Mouse (Mus musculus): ENCODE measurements around the gene Gm49318.

DNA sequence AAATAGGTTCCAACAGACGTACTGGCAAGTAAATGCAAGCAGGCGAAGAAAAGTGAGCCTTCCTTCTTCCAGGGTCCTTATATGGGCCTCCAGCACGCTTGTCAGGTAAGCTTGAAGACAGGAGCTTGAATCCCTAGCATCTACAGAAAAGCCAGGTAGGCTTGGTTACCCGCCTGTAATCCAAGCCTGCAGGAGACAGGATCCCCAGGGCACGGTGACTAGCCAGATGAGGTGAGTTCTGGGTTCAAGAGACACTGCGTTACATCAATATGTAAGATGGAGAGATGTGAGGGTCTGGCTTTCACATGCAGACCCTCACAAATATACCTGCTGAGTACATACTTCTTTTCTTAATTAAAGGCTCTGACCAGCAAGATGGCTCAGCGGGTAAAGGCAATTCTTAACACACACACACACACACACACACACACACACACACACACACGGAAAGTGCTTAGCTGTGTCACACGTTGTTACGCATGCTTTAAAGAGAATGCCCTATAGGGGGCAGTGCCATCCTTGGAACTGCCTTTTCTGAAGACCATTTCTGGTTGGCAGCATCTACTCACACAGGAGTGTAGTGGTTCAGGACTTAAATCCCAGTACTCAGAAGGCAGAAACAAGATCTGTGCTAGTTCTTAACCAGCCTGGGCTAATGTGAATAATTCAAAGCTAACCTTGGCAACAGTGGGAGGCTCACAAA, 46.8 kb upstream of the Gm49318 start:
- no peak for TF ChIP-seq POLR2AphosphoS2 (IDR thresholded peaks at IDR 0.05; ENCODE audit: insufficient read length, low read depth)
- TF ChIP-seq POLR2A (IDR thresholded peaks at IDR 0.05; ENCODE audit: insufficient read length, low read depth), result no peak
- no peak for TF ChIP-seq USF1 (IDR thresholded peaks at IDR 0.05; ENCODE audit: low read depth)
- TF ChIP-seq MAX (IDR thresholded peaks at IDR 0.05; ENCODE audit: low read depth), result no peak
- TF ChIP-seq MYOG (IDR thresholded peaks at IDR 0.05; ENCODE audit: control insufficient read depth in 1 of 3, insufficient read depth in 1 of 3, insufficient read length in 2 of 3, low read depth in 2 of 3), result no peak
- no peak for TF ChIP-seq TCF12 (IDR thresholded peaks at IDR 0.05; ENCODE audit: insufficient read depth, poor library complexity, severe bottlenecking)
- no peak for TF ChIP-seq CEBPB (IDR thresholded peaks at IDR 0.05; ENCODE audit: insufficient read depth, poor library complexity, severe bottlenecking)

All from myocyte (in vitro differentiated cells).